Mouse (Mus musculus): ENCODE results near the gene Tas2r103. TPM values are rescaled to one million over a fixed set of nuclear protein-coding genes. Genes with fewer than 3 reads are reported as not detected.

Tas2r103 gene
- not detected in 2 replicates for polyA plus RNA-seq (2012; rRNA removed)

GRCm38 (mm10) chr6:133037001-133037400 is at the start of gene Tas2r103:
Gene Tas2r103 (minus strand): TSS chr6:133037101.

GRCm38 (mm10) chr6:133055716-133056115 is 18.8 kb upstream of the Tas2r103 start, which contains the start of gene Tas2r140:
Gene Tas2r140 (minus strand): TSS chr6:133055816.

Other genes with a start within 250 kb of the Tas2r103 start
- not detected in 2 replicates for gene Tas2r117, start 234.3 kb downstream of the Tas2r103 start, polyA plus RNA-seq (2012; rRNA removed)
- not detected in 2 replicates for gene Tas2r123, start 190.0 kb downstream of the Tas2r103 start, polyA plus RNA-seq (2012; rRNA removed)
- not detected in 2 replicates for gene Tas2r116, start 181.7 kb downstream of the Tas2r103 start, polyA plus RNA-seq (2012; rRNA removed)
- not detected in 2 replicates for gene Tas2r110, start 169.1 kb downstream of the Tas2r103 start, polyA plus RNA-seq (2012; rRNA removed)
- gene Tas2r113, start 144.1 kb downstream of the Tas2r103 start, polyA plus RNA-seq (2012; rRNA removed) = not detected in 2 replicates
- gene Tas2r125, start 127.5 kb downstream of the Tas2r103 start, polyA plus RNA-seq (2012; rRNA removed) = not detected in 2 replicates
- gene Tas2r129, start 86.0 kb downstream of the Tas2r103 start, polyA plus RNA-seq (2012; rRNA removed) = not detected in 2 replicates
- gene Tas2r131, start 79.2 kb downstream of the Tas2r103 start, polyA plus RNA-seq (2012; rRNA removed) = not detected in 2 replicates
- gene Tas2r109, start 56.1 kb downstream of the Tas2r103 start, polyA plus RNA-seq (2012; rRNA removed) = not detected in 2 replicates
- not detected in 2 replicates for gene Tas2r140, start 18.7 kb upstream of the Tas2r103 start, polyA plus RNA-seq (2012; rRNA removed)
- 48.9 and 110 TPM in 2 replicates for gene Smim10l1, start 67.8 kb upstream of the Tas2r103 start, polyA plus RNA-seq (2012; rRNA removed)

All from stomach, adult 2 months (tissue).